Mouse (Mus musculus) CD4-positive helper T cell, adult 2 months (primary cell): ENCODE results near the gene Olfr78.

ENCODE experiments used
- DNase-seq: peaks from one replicate; pipeline ENCODE4 v3.0.0-alpha.2; 2012; ENCODE audit warnings: low read depth, missing footprints, low spot score

The Olfr78 gene

DNA sequence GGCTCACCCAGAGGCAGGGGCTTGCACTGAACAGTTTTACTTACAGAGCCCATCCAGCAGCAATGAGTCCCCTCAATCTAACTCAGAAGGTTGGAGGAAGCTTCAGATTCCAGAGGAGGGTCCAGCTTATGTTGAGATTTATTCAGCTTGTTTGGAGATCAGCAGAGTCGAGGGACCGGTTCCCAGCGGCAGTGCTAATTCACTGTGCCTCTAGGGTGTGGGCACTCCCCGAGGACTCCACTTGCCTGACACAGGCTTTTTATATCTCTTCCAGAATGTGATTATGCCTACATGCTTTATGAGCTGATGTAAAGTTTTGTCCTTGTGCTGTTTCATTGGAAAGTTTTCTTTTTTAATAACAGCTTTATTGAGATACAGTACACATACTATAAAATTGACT is at the start of gene Olfr78, which contains the start of gene Olfr560:
Olfr78 (minus strand) TSS at position 206 of the 400 bp plus-strand sequence.
Olfr560 (minus strand) TSS at position 101 of the 400 bp plus-strand sequence.
- DNase-seq = no peak

DNA sequence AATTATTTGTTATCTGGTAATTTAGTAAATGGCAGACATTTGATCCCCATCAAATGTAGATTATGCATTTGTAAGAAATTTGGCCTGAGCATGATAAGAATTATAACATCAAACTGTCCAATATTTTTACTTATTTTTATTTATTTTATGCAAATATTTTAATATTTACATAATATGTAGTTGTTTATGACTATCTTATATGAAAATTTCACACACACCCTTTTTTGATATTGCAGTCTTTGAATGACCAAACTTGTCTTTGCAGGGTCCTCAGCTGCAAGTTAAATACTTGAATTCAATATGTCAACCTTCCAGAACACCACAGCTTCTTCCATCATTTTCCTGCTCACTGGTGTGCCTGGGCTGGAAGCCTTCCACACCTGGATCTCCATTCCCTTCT is 43.9 kb upstream of the Olfr78 start, which contains the start of gene Olfr564:
Olfr564 (plus strand) TSS at position 301 of the 400 bp plus-strand sequence.
- no peak for DNase-seq

DNA sequence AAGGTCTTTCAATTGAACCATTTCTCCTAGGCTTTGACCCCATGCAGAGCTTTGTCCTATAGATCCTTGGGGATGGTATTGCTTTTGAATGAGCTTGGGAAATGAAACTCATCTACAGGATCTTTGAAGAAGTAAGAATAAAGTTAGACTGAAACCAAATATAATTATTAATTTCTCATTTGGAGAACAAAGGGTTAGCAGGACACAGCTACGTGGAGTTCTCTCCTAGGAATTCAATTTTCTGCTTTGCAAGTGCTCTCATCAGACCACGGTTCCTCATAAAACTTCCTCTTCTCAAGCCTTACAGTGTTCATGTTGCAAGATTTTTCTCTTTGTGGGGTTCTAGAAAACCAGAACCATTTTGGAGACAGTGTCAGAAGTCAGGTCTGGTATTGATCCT is 11.7 kb upstream of the Olfr78 start, which contains the start of gene Olfr561:
Olfr561 (plus strand) TSS at position 301 of the 400 bp plus-strand sequence.
- no peak for DNase-seq

DNA sequence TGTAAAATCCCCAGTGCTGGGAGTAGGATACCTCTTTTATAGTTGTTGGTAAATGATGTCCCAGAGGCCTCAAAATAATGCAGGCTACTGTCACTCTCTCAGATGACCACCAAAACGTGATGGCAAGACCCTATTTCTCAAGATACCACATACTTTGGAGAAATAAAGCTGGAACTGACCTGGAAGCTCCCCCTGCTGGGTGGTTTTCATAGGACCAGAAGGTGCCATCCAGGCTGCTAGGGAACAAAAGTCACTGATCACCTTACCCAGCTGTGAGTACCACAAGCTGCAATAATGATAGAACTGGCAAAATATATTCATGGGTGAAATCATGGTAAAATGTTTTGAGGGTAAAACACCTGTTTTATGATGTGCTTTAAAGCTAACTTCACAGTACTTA is 7.2 kb downstream of the Olfr78 start:
- DNase-seq = no peak

DNA sequence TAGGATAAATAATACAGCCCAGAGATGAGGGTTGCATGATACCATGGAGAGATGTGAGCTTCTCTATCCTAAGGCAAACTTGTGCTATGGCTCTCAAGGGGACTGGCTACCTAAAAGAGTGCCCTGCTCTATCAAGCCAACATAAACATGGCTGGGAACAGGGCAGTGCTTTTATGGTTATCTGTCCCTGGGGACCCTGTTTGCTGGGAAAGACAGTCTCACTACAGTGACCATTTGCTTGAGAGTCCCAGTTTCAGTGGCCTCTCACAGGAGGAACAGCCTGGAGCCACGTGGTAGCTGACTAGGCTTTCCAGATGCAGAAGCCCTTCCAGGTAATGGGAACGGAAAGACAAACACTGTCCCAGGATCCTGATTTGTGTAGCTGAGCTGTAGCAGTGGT is 21.6 kb downstream of the Olfr78 start:
- no peak for DNase-seq

DNA sequence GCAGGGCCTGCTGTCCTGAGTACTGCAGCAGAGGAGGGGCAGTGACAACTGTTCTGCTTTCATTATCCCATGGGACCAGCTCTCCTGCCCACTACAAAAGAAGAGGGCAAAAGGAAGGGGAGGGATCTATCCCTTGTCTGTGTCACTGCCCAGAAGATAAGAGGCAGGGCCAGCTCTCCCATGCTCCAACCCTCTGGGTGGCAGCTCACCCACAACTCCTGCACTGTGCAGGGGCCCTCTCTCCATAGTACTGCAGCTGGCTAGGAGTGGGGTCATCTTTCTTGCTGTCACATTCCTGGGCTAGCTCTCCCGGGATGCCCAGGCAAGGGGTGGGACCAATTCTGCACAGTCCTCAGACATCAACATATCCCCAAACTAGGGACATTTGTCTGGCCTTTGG is 25.5 kb downstream of the Olfr78 start:
- no peak for DNase-seq

DNA sequence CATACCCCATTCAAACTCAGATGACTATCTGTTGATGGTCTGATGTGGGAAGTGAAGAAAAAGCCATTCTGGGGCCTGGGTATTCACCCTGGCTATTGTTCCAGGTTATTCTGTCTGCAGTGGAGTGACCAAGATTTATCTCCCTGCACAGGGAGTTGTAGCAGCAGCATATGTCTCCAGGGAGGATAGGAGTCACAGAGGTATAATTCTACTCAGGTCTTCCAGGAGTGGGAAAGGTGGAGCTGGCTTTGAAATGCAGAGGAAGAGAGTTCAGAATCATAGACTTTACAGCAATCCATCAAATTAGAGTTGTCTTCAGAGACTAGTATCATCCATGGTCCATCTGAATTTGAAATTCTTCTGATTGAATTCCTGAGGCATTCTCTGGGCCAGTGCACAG is 31.9 kb downstream of the Olfr78 start, which contains the start of gene Olfr559:
Olfr559 (minus strand) TSS at position 101 of the 400 bp plus-strand sequence.
- no peak for DNase-seq

DNA sequence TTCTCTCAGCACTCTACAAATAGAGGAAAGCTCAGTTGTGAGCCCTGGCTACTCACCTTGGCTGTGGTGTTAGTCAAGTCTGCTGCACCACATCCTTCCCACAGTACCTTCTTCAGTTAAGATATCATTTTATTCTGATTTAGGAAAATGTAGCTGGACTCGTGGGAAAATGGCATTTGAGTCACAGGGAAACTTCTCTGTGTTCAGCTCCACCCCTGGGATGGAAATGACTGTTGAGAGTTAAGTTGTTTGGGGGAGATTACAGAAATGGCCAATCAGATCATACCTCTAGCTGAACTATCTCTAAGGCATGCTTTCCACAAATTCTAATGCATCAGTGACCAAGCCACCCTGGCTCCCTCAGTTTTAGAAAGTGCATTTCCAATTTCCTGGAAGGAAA is 40.3 kb downstream of the Olfr78 start, which contains the start of gene Olfr33:
Olfr33 (minus strand) TSS at position 101 of the 400 bp plus-strand sequence.
- no peak for DNase-seq

DNA sequence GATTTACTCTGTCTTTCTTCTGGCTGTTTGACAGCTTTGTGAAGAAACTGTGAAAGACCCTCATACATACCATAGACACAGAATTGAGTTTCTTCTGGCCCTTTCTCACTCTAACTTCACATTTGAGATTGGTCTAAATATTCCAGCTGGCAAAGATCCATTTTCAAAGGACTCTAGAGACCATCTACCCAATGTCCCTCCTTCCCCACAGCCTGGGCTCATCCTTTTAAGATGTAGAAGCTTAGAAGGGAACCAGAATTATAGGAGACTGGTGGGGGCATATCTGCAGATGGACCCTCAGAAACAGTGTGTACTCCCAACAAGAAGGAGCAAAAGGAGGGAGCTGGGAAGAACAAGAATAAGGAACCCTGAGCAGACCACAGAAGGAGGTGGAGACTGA is 57.4 kb downstream of the Olfr78 start, which contains the start of gene Olfr558:
Olfr558 (plus strand) TSS at position 301 of the 400 bp plus-strand sequence.
- no peak for DNase-seq

DNA sequence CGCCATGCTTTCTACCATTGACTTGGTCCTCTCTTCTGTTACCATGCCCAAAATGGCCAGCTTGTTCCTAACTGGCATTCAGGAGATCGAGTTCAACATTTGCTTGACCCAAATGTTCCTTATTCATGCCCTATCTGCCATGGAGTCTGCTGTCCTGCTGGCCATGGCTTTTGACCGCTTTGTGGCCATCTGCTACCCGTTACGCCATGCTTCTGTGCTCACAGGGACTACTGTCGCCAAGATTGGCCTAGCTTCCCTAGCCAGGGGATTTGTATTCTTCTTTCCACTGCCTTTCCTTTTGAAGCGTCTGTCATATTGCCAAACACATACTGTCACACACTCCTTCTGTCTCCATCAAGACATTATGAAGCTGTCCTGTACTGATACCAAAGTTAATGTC is 60.8 kb downstream of the Olfr78 start:
- DNase-seq = no peak

DNA sequence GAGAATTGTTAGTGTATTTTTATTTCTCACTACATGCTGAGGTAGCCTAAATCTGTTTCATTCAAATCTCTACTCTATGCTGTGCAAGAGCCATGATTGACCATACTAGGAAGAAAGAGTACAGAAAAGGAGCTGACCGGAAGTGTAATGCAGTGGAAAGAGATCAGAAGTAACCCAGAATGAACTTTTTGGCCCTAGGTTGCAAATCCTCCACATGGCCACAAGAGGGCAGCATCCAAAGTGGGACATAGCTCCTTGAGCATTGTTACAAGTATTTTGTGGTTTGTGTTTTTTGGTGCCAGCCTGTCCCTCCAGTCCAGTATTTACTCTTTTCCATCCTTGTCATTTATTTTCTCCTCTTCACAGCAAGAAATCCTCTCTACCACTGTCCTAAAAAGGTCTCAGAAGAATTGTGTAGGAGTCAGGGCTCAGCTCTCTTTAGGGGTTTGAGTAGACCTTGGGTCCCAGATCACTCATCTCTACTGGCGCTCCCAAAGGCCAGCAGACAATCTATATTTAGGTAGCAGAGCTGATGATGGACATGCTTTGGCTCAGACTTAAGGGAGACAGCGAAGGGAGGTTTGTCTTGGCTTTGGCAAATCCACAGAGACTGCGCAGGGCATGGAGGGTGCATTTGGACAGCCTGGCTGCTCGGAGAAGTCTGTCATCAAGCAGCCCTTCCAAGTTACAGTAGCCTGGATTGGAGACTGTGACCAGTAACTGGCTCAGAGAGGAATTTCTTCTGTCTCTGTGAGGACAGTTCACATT is 63.7 kb downstream of the Olfr78 start, which contains the start of gene Olfr557:
Olfr557 (plus strand) TSS at position 553 of the 768 bp plus-strand sequence.
- peak; percentile 55 for DNase-seq
